Comparison of ENCODE assay signal across 26 mouse cellular contexts in the genomic region with DNA sequence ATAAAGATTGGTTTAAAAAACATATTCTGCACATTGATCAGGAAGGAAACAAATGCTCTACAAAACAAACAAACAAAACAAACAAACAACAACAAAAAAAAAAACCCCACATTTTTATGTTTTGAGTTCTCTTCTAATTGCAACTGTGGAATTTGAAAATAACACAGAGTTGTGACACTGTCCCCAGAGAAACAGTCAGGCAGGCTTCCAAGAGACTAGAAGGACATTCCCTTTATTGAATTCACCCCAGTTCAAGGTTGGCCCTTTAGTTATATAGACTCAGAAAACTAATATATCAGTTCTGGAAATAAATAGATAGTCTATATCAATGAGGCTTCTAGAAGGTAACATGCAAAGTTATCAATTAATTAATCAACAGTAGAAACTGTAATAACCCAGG.
"Had no signal": no experiment of that assay in that cellular context is flagged by ENCODE, and none has a peak within 500 bp of the region (broad histone marks: within the 10 kb centered on the region; RNA-seq: fewer than 3 reads in every experiment).

No protein-coding gene starts in this region.

- H3K27me3 ChIP-seq: heart, embryonic 12.5 days; hindbrain, embryonic 12.5 days; intestine, embryonic 15.5 days; limb, embryonic 12.5 days; liver, embryonic 13.5 days; liver, embryonic 15.5 days had no signal

- H3K9ac ChIP-seq: heart, embryonic 12.5 days; hindbrain, embryonic 12.5 days; hindbrain, embryonic 14.5 days; intestine, embryonic 15.5 days; limb, embryonic 12.5 days; liver, embryonic 13.5 days; liver, embryonic 15.5 days had no signal

- H3K9me3 ChIP-seq: heart, embryonic 10.5 days; heart, embryonic 12.5 days; hindbrain, embryonic 10.5 days; hindbrain, embryonic 12.5 days; intestine, embryonic 15.5 days; limb, embryonic 10.5 days; limb, embryonic 12.5 days; liver, embryonic 13.5 days; liver, embryonic 15.5 days had no signal

- DNase-seq: gastrocnemius, postnatal 14 days; gastrocnemius, postnatal 36 days; heart, adult 18-20 months; heart, postnatal 10 days; heart, postnatal 4 days; kidney, adult 18-20 months; kidney, adult 8-10 months; kidney, postnatal 4 days; liver; liver, embryonic 13.5 days had no signal

- H3K4me1 ChIP-seq: heart, embryonic 10.5 days; heart, embryonic 12.5 days; hindbrain, embryonic 10.5 days; hindbrain, embryonic 12.5 days; intestine, embryonic 15.5 days; limb, embryonic 10.5 days; limb, embryonic 12.5 days; liver, embryonic 13.5 days; liver, embryonic 15.5 days had no signal

- H3K36me3 ChIP-seq: heart, embryonic 10.5 days; heart, embryonic 12.5 days; hindbrain, embryonic 10.5 days; hindbrain, embryonic 12.5 days; intestine, embryonic 15.5 days; limb, embryonic 10.5 days; limb, embryonic 12.5 days; liver, embryonic 13.5 days; liver, embryonic 15.5 days had no signal

- ATAC-seq: hindbrain, embryonic 16.5 days; inflammation-experienced regulatory T-cells, adult 6 months; intestine, embryonic 15.5 days; intestine, postnatal 0 days had no signal

- H3K4me3 ChIP-seq: heart, embryonic 10.5 days; heart, embryonic 12.5 days; hindbrain, embryonic 10.5 days; hindbrain, embryonic 12.5 days; intestine, embryonic 15.5 days; layer of hippocampus, adult 2 months; left cerebral cortex, adult 2 months; limb, embryonic 10.5 days; limb, embryonic 12.5 days; liver, embryonic 13.5 days; liver, embryonic 15.5 days had no signal

- H3K27ac ChIP-seq: heart, embryonic 10.5 days; hindbrain, embryonic 10.5 days; hindbrain, embryonic 12.5 days; hindbrain, embryonic 14.5 days; intestine, embryonic 15.5 days; kidney, postnatal 0 days; layer of hippocampus, adult 2 months; left cerebral cortex, adult 2 months; limb, embryonic 10.5 days; limb, embryonic 12.5 days; liver, embryonic 13.5 days; liver, embryonic 15.5 days had no signal

- H3K4me2 ChIP-seq: heart, embryonic 12.5 days; hindbrain, embryonic 12.5 days; hindbrain, embryonic 14.5 days; intestine, embryonic 15.5 days; limb, embryonic 12.5 days; liver, embryonic 11.5 days; liver, embryonic 13.5 days; liver, embryonic 15.5 days had no signal
